Mouse (Mus musculus) effector memory CD4-positive, alpha-beta T cell, adult 7 months (primary cell): ENCODE results near the gene Gm13090. TPM values are rescaled to one million over a fixed set of nuclear protein-coding genes. Genes with fewer than 3 reads are reported as not detected.

ENCODE experiments used
- polyA plus RNA-seq: library from polyadenylated mRNA; unstranded; fragments of 100-300 nt; shearing (Covaris generic); gene quantifications from one replicate; pipeline ENCODE4 v1.2.1, GENCODE M21; 2017

Gene Gm13090
- polyA plus RNA-seq: not detected

GRCm38 (mm10) chr4:151089270-151089669 lies at the start of gene Gm13090:
Gene Gm13090, plus strand, starts transcription at chr4:151089570.

GRCm38 (mm10) chr4:151044037-151044943 lies 45.1 kb upstream of the Gm13090 start, which contains the start of gene Per3:
Gene Per3, minus strand, starts transcription at chr4:151044665.

DNA sequence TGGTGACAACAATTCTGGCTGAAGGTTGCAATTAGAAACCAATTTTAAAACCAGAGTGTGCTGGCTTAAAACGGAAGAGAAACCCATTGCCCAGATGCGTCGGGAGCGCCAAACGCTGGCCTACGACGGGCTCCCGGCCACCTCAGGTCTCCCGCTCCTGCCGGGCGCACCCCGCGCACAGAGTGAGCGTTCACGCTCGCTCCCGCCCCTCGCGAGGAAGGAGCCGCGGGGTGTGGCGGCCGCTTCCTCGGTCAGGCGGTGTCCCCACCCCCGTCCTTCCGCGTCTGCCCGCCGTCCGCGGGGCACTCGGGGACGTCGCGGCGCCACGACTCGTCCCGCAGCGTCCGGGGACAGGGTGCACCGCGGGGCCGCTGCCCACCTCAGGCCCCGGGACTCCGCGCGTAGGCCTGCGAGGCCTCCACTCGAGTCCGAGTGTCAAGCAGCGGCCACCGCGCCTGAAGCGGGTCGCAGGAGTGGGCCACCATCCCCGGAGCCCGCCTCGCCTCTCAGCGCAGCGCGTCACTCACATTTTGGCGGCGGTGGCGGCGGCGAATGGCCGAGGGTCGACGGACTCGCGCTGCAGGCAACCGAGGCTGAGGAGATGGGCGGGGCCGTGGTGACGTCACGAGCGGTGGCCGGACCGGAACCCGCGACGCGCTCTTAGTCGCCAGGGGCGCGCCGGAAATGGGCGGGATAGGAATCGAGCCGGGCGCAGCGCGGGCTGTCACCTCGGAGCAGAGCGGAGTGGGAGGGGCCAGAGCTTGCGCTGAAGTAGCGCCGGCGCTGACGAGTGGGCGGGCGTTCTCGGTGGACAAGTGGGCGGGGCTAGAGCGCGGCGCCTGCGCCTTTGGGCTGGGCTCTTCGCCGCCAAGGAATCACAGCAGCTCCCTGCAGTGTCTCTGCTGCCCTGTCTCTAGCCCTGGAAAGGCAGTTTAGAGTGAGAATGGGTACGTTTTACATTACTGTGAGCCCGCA lies 31.7 kb upstream of the Gm13090 start, which contains the start of gene Vamp3:
TSS of gene Vamp3 (minus strand) at position 617 of the 975 bp plus-strand sequence.

Other genes starting within 250 kb of the Gm13090 start
- gene Errfi1, start 235.7 kb upstream of the Gm13090 start, polyA plus RNA-seq: 52.8 TPM
- gene Park7, start 175.1 kb upstream of the Gm13090 start, polyA plus RNA-seq: 273 TPM
- gene Tnfrsf9, start 175.0 kb upstream of the Gm13090 start, polyA plus RNA-seq: 32.9 TPM
- not detected for gene Uts2, start 92.5 kb upstream of the Gm13090 start, polyA plus RNA-seq
- 5.4 TPM for gene Per3, start 44.9 kb upstream of the Gm13090 start, polyA plus RNA-seq
- 77.0 TPM for gene Vamp3, start 31.6 kb upstream of the Gm13090 start, polyA plus RNA-seq